In genomic region chr17:35245731-35246623, GRCm38 (mm10) we compare ENCODE assay signal across 9 mouse cellular contexts. TPM values are rescaled to one million over a fixed set of nuclear protein-coding genes. Genes with fewer than 3 reads are reported as not detected.
DNase-seq lines count a peak whose midpoint lies in the region; ATAC-seq and TF ChIP-seq lines count a peak whose summit lies in the region.
"Had no signal": no experiment of that assay in that cellular context is flagged by ENCODE, and none has a peak within 500 bp of the region (broad histone marks: within the 10 kb centered on the region; RNA-seq: fewer than 3 reads in every experiment).

No protein-coding gene starts in this region.

- in situ Hi-C loops in ES-E14 (cut with MboI; ENCODE audit: low sequenced_read_pairs in 2 of 2, unreplicated experiment in 2 of 2): no loop called here

- H3K36me3 ChIP-seq in heart, embryonic 14.5 days (ENCODE audit: control insufficient read depth, insufficient read depth, low read length): peaks cover 80% of the 10 kb centered on the region
- H3K36me3 ChIP-seq in ES-E14 (ENCODE audit: control insufficient read depth, insufficient read depth, low read length, poor library complexity, severe bottlenecking): peaks cover 82% of the 10 kb centered on the region
- H3K36me3 ChIP-seq in forebrain, embryonic 16.5 days (ENCODE audit: control insufficient read depth, insufficient read depth): peaks cover 66% of the 10 kb centered on the region

- no peak overlapping the region for H3K4me3 ChIP-seq in heart, embryonic 14.5 days (ENCODE audit: control insufficient read depth in 1 of 2, insufficient read depth in 1 of 2, low read depth in 1 of 2, low read length in 2 of 2)
- H3K4me3 ChIP-seq in ES-E14 (ENCODE audit: insufficient read depth in 1 of 2, low read depth in 1 of 2, low read length in 2 of 2, poor library complexity in 1 of 2, severe bottlenecking in 1 of 2): no peak overlapping the region
- H3K4me3 ChIP-seq in forebrain, embryonic 16.5 days (replicated peaks; ENCODE audit: low read length): no peak overlapping the region; the same call in 1 of the 2 replicates

- no peak overlapping the region for H3K9ac ChIP-seq in heart, embryonic 14.5 days (ENCODE audit: low read length)
- H3K9ac ChIP-seq in ES-E14 (ENCODE audit: insufficient read depth, low read depth, low read length, poor library complexity, severe bottlenecking): 0 out of 2 replicates have a peak overlapping the region, but pooled peaks have one; percentile 8
- H3K9ac ChIP-seq in forebrain, embryonic 16.5 days (replicated peaks; ENCODE audit: low read depth, low read length): no peak overlapping the region

- intact Hi-C loops in heart, postnatal 14 days (cut with DNase I): loop anchor here (10.0 kb wide), 1 partner anchor 1131 kb away; the partner anchor contains the start of gene H2-DMa
- intact Hi-C loops in heart, postnatal 25 days (cut with DNase I): loop anchor here (2.0 kb wide), 1 partner anchor 61 kb away; no protein-coding TSS in a partner anchor

- no peaks in the 10 kb centered on the region for H3K9me3 ChIP-seq in heart, embryonic 14.5 days (ENCODE audit: control insufficient read depth, low read length)
- H3K9me3 ChIP-seq in ES-E14 (ENCODE audit: control insufficient read depth, insufficient read depth, low read depth, low read length): no peaks in the 10 kb centered on the region
- H3K9me3 ChIP-seq in forebrain, embryonic 16.5 days (ENCODE audit: control insufficient read depth, low read length): no peaks in the 10 kb centered on the region

- peak overlapping the region; percentile 88; the same call in 1 of the 2 replicates for H3K4me2 ChIP-seq in heart, embryonic 14.5 days (ENCODE audit: low read length)
- peak overlapping the region; percentile 22 for H3K4me2 ChIP-seq in forebrain, embryonic 16.5 days (ENCODE audit: low read length)

- WGBS in heart, embryonic 14.5 days: 80% methylated on average over 15 of the region's 15 CpGs
- 79% methylated on average over 15 of the region's 15 CpGs for WGBS in forebrain, embryonic 16.5 days

- no peak for ATAC-seq in heart, embryonic 14.5 days (ENCODE audit: insufficient number of reproducible peaks, insufficient read depth, low FRiP score, low read depth)
- ATAC-seq in forebrain, embryonic 16.5 days: no peak
- ATAC-seq in megakaryocyte, adult 5-6 weeks (ENCODE audit: poor library complexity, severe bottlenecking): peak; percentile 25; the same call in 1 of the 2 replicates
- no peak for ATAC-seq in monocyte, adult 5-6 weeks (replicated peaks; ENCODE audit: insufficient number of reproducible peaks, low FRiP score, low TSS enrichment, poor library complexity, severe bottlenecking)

- H3K27ac ChIP-seq in heart, embryonic 14.5 days (replicated peaks in 1 of 2; ENCODE audit: control insufficient read depth in 1 of 2, insufficient read depth in 1 of 2, low read depth in 2 of 2, low read length in 2 of 2): no peak overlapping the region
- no peak overlapping the region for H3K27ac ChIP-seq in ES-E14 (ENCODE audit: insufficient read depth, low read depth, low read length, poor library complexity, severe bottlenecking)
- no peak overlapping the region for H3K27ac ChIP-seq in forebrain, embryonic 16.5 days (ENCODE audit: low read length)

- no peaks in the 10 kb centered on the region for H3K27me3 ChIP-seq in heart, embryonic 14.5 days (ENCODE audit: control insufficient read depth, insufficient read depth, low read length)
- H3K27me3 ChIP-seq in forebrain, embryonic 16.5 days (replicated peaks; ENCODE audit: control insufficient read depth, insufficient read depth, low read length): no peaks in the 10 kb centered on the region

- no peak for DNase-seq in heart, postnatal 14 days
- no peak for DNase-seq in ES-E14 (ENCODE audit: low read depth, low spot score)
- DNase-seq in urinary bladder, adult 18-20 months (ENCODE audit: low spot score in 2 of 2): no peak
- no peak for DNase-seq in heart, postnatal 25 days (ENCODE audit: low spot score)

- peaks cover 14 to 38% of the 10 kb centered on the region in 2 experiments for H3K4me1 ChIP-seq in heart, embryonic 14.5 days (ENCODE audit: control insufficient read depth in 2 of 2, insufficient read depth in 2 of 2, low read length in 2 of 2)
- H3K4me1 ChIP-seq in ES-E14 (ENCODE audit: control insufficient read depth in 2 of 2, insufficient read depth in 2 of 2, low read length in 2 of 2, poor library complexity in 1 of 2): peaks cover 10 to 23% of the 10 kb centered on the region in 2 experiments; a peak in 2 of 4 replicates
- H3K4me1 ChIP-seq in forebrain, embryonic 16.5 days (replicated peaks; ENCODE audit: control insufficient read depth, insufficient read depth, low read length): peaks cover 34% of the 10 kb centered on the region

TF ChIP-seq in ES-E14, 5 proteins besides CTCF, POLR2A, EP300 and RAD21:
- TF ChIP-seq ZNF384 (IDR thresholded peaks at IDR 0.05; ENCODE audit: low read depth, low read length) (no peak), MAFK (IDR thresholded peaks at IDR 0.05; ENCODE audit: insufficient read depth, low read depth, low read length) (no peak), HCFC1 (IDR thresholded peaks at IDR 0.05; ENCODE audit: borderline replicate concordance, insufficient read depth, low read length) (no peak), CHD2 (IDR thresholded peaks at IDR 0.05; ENCODE audit: low read depth, low read length) (no peak), ZC3H11A (IDR thresholded peaks at IDR 0.05; ENCODE audit: borderline replicate concordance, low read depth, low read length) (no peak)

RNA-seq across cellular contexts. Expression of gene Ddx39b, which starts 4.4 kb away (rescaled TPM):
- polyA plus RNA-seq in heart, embryonic 14.5 days (2014; fragmentation: Nextera tagmentation; extraction: Ambion mirVana): 237 and 246 TPM in 2 replicates
- 100 to 1,000 TPM; 107 to 118 TPM for total RNA-seq in heart, postnatal 14 days (2021)
- total RNA-seq in ES-E14 (2012; rRNA removed): 316 and 414 TPM in 2 replicates
- polyA plus RNA-seq in forebrain, embryonic 16.5 days (2015; fragmentation: Nextera tagmentation; extraction: Ambion mirVana): 466 and 471 TPM in 2 replicates
- 166 TPM in 2 replicates for total RNA-seq in megakaryocyte, adult 5-6 weeks (2015)
- 115 and 125 TPM in 2 replicates for total RNA-seq in megakaryocyte, adult 5-6 weeks (2017)
- 98.8 to 141 TPM (median 101 TPM) in 3 replicates for total RNA-seq in monocyte, adult 5-6 weeks (2017)
- total RNA-seq in heart, postnatal 25 days (2021): 10 to 100 TPM; 89.2 to 99.4 TPM

RNA-seq across cellular contexts. Expression of gene Nfkbil1, which starts 10.4 kb away (rescaled TPM):
- 3.1 and 4.2 TPM in 2 replicates for polyA plus RNA-seq in heart, embryonic 14.5 days (2014; fragmentation: Nextera tagmentation; extraction: Ambion mirVana)
- total RNA-seq in heart, postnatal 14 days (2021): 10 to 100 TPM in 1 of 2 experiments, 1 to 10 TPM in 1; 8.4 to 10.4 TPM
- 6.1 and 6.6 TPM in 2 replicates for total RNA-seq in ES-E14 (2012; rRNA removed)
- 9.5 and 10.7 TPM in 2 replicates for polyA plus RNA-seq in forebrain, embryonic 16.5 days (2015; fragmentation: Nextera tagmentation; extraction: Ambion mirVana)
- 2.2 and 4.5 TPM in 2 replicates for total RNA-seq in megakaryocyte, adult 5-6 weeks (2015)
- total RNA-seq in megakaryocyte, adult 5-6 weeks (2017): 10.2 and 13.3 TPM in 2 replicates
- total RNA-seq in monocyte, adult 5-6 weeks (2017): 3.6 to 10.9 TPM (median 5.1 TPM) in 3 replicates
- 1 to 10 TPM; 8.2 to 8.7 TPM for total RNA-seq in heart, postnatal 25 days (2021)

RNA-seq across cellular contexts. Expression of gene Atp6v1g2, which starts 12.5 kb away (rescaled TPM):
- 10.7 and 14.3 TPM in 2 replicates for polyA plus RNA-seq in heart, embryonic 14.5 days (2014; fragmentation: Nextera tagmentation; extraction: Ambion mirVana)
- 1 to 10 TPM; 4.1 to 4.4 TPM for total RNA-seq in heart, postnatal 14 days (2021)
- 0.21 and 0.71 TPM in 2 replicates for total RNA-seq in ES-E14 (2012; rRNA removed)
- polyA plus RNA-seq in forebrain, embryonic 16.5 days (2015; fragmentation: Nextera tagmentation; extraction: Ambion mirVana): 46.2 and 64.8 TPM in 2 replicates
- total RNA-seq in megakaryocyte, adult 5-6 weeks (2015): 6.2 and 6.9 TPM in 2 replicates
- total RNA-seq in megakaryocyte, adult 5-6 weeks (2017): 3.0 and 3.6 TPM in 2 replicates
- 1.4 to 6.5 TPM (median 2.6 TPM) in 3 replicates for total RNA-seq in monocyte, adult 5-6 weeks (2017)
- total RNA-seq in heart, postnatal 25 days (2021): 1 to 10 TPM; 2.5 to 2.8 TPM

RNA-seq across cellular contexts. Expression of gene H2-D1, which starts 16.6 kb away (rescaled TPM):
- 52.4 and 59.8 TPM in 2 replicates for polyA plus RNA-seq in heart, embryonic 14.5 days (2014; fragmentation: Nextera tagmentation; extraction: Ambion mirVana)
- 10 to 100 TPM; 77.3 to 77.5 TPM for total RNA-seq in heart, postnatal 14 days (2021)
- 30.1 and 44.9 TPM in 2 replicates for total RNA-seq in ES-E14 (2012; rRNA removed)
- 48.1 and 65.7 TPM in 2 replicates for polyA plus RNA-seq in forebrain, embryonic 16.5 days (2015; fragmentation: Nextera tagmentation; extraction: Ambion mirVana)
- 572 and 605 TPM in 2 replicates for total RNA-seq in megakaryocyte, adult 5-6 weeks (2015)
- total RNA-seq in megakaryocyte, adult 5-6 weeks (2017): 1,046 and 1,120 TPM in 2 replicates
- 2,987 to 4,272 TPM (median 3,836 TPM) in 3 replicates for total RNA-seq in monocyte, adult 5-6 weeks (2017)
- 10 to 100 TPM; 84.3 to 89.6 TPM for total RNA-seq in heart, postnatal 25 days (2021)

RNA-seq across cellular contexts. Expression of gene Gm16181, which starts 25.3 kb away (rescaled TPM):
- 0.69 TPM in 1 of 2 replicates, not detected in the other for polyA plus RNA-seq in heart, embryonic 14.5 days (2014; fragmentation: Nextera tagmentation; extraction: Ambion mirVana)
- total RNA-seq in heart, postnatal 14 days (2021): under 1 TPM in 1 of 2 experiments, not detected in 1; 0.71 TPM
- total RNA-seq in ES-E14 (2012; rRNA removed): not detected in 2 replicates
- polyA plus RNA-seq in forebrain, embryonic 16.5 days (2015; fragmentation: Nextera tagmentation; extraction: Ambion mirVana): 0.62 TPM in 1 of 2 replicates, not detected in the other
- 0.76 and 2.5 TPM in 2 replicates for total RNA-seq in megakaryocyte, adult 5-6 weeks (2015)
- total RNA-seq in megakaryocyte, adult 5-6 weeks (2017): 0.88 and 4.0 TPM in 2 replicates
- 0.64 to 2.9 TPM (median 2.7 TPM) in 3 replicates for total RNA-seq in monocyte, adult 5-6 weeks (2017)
- total RNA-seq in heart, postnatal 25 days (2021): under 1 TPM; 0.50 to 0.65 TPM
- total RNA-seq: left cerebral cortex, postnatal 14 days had no signal
